Mouse (Mus musculus) right cerebral cortex, postnatal 10 days (tissue): Measurements from ENCODE around the gene Rnaseh2a.

Experiments used
- DNase-seq, 2 experiments: peaks; one replicate each; pipeline ENCODE4 v3.0.0; 2021; ENCODE audit warnings: low spot score in 2 of 2

The Rnaseh2a gene

DNA sequence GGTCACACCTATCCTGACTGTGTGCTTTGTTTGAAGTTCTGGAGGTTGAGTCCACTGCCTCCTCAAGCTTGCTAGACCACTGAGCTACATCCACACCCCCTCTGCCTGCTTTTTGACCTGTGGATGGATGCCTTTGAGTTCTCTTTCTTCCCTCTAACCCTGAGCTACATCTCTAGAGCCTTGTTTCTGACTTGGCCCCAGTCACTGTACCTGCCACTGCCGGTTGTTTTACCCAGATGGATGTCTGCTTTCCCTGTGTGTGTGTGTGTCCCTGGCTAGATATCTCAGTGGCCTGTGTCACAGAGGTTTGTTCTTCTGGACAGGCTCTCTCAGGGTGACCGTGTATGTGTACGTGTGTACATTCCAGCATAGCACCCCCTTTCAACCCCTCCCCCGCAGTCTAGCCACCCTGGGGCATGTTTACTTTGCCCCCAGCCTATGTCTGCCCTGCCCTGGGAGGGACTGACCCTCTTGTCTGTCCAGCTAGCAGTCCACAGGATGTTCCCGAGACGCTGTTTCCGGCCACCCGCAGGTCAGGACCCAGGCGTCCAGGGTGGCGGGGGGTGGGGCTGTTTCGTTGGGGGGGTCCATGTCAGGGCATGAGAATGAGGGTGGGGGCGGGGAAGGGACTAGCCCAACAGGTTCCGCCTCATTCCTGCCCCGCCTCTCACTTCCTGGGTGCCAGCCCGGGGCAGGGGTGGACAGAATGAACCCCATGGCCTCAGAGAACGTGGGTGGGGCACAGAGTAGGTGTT, 14.9 kb upstream of the Rnaseh2a start:
- DNase-seq: peak in 1 of 2 experiments; percentile 55

DNA sequence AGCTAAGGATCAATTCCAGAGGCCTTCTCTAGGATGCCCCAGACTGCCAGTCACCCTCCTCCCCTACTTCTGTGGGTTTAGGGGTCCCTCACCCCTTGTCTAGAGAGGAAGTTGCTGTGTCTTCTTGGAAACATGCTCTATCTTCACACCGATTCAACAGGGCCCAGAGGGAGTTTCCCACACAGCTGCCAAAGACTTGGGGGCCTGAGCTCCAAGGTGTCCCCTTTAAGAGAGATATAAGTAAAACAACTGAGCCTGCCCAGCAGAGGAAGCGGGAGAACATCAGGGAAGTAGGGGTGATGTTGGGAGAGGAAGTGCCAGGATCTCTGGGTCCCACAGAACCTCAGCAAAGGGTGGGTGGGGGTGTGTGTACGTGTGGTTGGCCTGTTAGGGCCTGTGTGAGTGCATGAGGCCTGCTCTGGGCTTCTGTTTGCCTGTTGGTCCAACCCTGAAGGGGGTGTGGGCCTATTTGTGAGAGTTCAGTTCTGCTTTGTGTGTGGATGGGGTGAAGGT, 13.0 kb upstream of the Rnaseh2a start:
- no peak for DNase-seq

DNA sequence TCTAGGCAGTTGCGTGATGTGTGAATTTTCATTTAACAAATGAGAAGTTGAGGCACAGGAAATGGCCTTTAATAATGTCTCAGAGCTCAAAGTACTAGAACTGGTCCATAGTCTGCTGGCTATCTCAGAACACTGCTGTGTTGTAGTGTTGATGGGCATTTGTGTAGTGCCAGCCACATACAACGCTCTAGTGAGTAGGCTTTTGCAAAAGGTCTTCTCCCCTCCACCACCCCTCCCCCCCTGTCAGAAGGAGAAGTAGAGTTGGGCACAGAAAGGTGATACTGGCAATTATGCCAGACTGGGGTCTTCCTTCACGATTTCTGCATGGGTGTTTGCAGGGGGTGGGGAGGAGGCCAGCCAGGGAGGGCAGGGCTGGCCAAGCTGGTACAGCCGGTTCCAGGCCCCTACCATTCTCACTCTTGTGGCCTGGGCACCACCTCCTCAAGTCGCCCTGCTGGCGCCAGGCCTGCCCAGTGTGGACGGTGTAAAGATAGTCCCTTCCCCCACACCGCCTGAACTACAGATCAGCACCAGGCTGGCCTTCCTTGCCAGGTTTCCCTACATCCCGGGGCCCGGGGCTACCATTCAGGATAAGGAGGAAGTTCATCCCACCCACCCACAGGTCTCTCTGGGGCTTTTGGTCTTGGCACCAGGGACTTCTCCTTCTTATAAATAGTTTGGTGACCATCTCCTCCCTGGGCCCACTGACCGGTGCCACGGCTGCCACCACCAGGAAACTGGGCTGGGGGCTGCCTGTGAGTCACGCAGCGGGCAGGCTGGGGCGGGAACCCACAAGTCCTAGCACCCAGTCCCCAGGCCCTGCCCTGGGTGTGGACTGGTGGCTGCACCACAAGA, 12.3 kb upstream of the Rnaseh2a start:
- DNase-seq: peak; percentile 46 to 48

DNA sequence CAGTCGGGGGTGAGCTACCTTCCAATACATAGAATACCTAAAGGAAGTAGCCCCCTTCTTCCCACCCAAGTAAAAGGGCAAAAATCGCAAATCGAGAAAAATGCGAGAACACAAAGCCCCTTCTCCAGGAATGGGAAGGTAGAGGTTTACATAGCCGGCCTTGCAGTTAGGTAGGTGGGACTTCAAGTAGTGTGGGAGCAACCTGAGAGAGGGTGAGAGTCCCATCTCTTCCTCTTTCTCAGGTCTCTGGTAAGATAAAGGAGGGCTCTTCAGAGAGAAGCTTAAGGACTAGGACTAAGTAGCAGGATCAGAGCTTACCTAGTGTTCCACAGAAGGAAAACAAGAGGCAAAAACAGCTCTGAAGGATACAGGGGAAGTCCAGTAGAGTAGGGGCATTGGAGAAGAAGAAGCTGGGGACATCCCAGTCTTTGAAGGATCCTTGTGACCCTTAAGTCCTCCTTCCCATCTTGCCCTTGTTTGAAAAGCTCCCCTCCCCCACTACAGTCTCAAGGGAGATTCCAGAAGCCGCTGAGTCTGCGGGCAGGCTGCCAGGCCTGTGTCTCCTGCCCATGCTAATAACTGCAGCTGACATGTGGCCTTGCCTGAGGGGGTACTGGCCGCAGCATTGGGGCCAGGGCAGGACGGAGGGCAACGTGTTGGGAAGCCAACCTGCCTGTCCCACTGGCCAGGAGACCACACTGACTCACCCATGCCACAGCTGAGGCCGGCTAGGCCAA, 11.2 kb upstream of the Rnaseh2a start:
- DNase-seq: peak; percentile 83 to 88

DNA sequence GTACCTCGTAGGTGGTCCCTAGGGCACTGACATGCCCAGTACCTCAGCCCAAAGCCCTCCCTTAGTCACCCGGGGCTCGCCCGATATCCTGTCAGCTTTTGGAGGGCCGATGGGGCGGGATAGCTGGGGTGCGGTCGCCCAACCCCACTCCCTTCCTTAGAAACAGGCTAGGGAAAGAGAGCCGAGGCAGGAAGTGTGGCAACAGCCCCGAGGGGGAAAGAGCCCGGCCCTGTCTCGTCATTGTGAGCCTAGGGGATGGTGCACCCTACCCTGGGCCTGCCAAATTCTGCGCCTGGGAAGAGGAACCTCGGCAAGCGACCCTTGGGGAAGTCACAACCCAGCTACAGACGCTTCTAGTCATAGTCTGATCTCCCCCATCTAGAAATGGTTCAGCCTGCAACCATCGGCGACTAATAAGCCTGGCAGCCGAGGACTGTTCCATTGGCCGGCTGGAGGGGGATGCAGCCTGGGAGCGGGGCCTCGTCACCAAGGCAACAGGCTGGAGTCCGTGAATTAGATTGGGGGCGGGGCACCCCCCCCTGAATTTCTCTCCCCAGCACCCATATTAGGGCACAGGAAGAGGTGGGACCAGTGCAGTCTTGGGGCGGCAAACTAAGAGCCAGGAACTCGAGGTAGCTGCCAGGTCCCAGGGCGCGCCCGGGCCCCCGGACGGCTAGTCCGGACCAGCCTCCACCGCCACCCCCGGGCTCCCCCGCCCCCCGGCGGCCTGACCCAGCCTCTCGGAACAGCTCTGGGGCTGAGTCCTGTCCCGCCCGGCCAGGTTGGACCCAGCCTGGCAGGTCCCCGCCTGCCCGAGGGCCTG, 10.2 kb upstream of the Rnaseh2a start:
- peak; percentile 95 for DNase-seq

DNA sequence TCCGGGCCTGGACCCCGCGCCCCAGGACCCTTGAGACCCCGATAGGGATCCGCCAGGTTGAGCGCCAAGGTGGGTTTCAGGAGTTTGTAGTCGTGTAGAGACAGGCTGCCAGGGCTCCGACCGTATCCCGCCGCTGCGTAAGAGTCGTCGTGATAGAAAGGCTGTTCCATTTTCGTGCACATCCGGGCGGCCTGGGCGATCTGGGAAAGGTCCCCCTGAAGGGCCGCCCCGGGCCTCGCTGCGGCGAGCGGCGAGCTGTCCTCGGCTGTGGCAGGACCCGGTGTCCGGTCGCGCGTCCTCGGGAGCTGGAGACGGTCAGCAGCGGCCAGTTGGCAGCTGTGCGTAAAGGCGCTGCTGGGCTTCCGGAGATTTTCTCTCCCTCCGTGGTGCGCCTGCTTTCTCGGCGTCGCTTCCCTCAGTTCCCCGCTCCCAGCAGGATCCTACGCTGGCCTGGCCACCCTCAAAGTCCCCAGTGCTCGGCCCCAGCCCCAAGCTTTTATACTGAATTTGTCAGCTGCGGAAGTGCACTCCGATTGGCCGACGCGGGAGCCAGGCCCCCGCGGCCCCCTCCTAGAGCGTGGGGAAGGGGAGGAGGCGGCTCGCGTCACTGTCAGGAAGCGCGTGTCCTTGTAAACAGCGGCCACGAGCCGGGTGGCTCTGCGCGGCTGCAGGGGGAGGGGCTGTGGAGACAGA, 8.8 kb upstream of the Rnaseh2a start, which contains the start of gene Junb:
TSS of gene Junb (minus strand) at position 471 of the 693 bp plus-strand sequence.
- peak; percentile 96 to 97 for DNase-seq

DNA sequence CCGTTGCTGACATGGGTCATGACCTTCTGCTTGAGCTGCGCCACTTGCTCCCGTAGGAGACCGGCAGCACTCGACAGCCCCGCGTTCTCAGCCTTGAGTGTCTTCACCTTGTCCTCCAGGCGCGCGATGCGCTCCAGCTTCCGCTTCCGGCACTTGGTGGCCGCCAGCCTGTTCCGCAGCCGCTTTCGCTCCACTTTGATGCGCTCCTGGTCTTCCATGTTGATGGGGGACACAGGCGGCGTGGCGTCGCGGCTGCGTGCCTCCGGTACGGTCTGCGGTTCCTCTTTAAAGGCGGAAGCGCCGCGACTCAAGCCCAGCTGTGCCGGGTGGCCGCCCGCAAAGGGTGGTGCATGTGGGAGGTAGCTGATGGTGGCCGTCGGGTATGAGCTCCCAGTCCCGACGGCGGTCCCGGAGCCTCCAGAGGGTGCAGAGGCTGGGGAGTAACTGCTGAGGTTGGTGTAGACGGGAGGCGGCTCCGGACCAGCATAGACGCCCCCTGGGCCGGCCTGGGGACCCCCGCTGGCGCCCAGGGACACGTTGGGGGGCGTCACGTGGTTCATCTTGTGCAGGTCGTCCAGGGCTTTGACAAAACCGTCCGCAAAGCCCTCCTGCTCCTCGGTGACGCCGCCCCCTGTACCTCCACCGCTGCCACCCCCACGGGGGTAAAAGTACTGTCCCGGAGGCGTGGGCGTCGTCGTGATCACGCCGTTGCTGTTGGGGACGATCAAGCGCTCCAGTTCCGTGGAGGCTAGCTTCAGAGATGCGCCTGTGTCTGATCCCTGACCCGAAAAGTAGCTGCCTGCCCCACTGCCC, 8.1 kb upstream of the Rnaseh2a start:
- peak; percentile 79 to 83 for DNase-seq

DNA sequence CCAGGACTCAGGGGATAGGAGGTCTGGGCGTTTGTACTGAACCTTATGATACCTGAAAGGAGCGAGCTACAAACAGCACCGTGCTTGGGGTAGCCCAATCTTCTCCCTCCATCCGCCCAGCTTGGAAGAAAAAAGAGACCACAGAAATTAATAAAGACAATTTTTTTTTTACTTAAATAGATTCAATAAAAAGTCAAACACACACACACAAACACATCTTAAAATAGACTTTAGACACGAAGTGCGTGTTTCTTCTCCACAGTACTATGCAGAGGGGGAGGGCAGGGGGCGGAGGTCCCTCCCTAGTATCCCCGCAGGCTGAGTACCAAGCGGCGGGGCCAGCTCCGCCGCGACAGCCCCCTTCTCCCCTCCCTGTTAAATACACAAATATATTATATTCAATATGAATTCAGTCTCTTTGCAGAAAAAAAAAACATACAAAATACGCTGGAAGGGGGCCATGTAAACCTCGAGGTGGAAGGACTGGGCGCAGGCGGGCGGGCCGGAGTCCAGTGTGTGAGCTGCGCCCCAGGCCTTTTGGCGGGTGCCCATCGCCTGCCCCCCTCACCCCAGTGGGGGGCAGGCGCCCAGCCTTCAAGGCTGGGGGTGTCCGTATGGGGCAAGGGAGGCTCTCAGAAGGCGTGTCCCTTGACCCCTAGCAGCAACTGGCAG, 7.3 kb upstream of the Rnaseh2a start:
- DNase-seq: peak in 1 of 2 experiments; percentile 45

DNA sequence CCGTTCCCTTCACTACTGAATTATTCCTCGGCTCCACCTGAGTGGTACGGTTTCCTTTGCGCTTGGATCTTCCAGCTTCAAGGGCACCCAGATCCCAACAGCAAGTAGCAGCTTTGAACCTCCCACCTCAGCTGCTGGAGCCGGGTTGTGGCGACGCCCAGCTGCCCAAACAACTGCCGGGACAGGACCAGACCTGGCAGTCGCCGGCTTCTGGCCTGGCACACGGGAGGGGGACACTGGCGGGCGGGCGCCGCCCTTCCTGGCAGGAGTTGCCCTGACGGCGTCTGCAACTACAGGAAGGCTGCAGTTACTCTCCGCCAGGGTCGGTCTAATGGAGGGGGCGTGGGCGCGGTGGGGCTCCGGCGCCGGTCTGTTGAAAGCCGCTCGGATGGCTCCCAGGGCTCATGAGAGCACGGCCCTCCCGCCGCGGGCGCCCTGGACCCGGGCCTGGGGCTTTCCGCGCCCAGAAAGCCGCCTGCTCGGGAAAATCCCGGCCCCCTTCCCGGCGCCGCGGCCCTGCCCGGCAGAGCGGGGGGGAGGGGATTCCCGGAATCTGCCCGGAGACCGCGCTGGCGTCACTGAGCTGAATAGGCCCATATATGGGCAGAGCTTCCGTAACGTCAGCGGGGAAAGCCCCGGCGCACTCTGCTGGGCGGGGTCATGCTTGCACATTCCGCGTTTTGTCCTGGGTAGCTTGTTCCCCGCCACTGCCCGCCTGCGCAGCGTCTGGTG, 6.6 kb upstream of the Rnaseh2a start:
- DNase-seq: peak; percentile 96 to 97

DNA sequence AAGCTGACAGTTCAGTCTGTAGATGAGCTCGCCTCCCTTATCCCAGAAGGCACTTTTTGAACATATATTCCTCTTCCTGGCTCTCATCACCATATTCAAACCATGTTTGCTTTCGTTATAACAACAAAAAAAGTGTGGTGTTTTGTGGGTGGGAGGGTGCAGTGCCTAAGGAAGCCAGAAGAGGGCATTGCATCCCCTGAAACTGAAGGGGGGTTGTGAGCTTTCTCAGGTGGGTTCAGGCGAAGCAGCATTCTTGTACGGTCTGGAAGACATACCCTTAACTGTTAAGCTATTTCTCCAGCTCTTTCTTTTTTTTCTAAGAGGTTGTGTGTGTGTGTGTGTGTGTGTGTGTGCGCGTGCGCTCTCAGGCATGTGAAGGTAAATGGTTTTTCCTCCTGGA, 5.9 kb upstream of the Rnaseh2a start:
- peak; percentile 72 to 76 for DNase-seq

DNA sequence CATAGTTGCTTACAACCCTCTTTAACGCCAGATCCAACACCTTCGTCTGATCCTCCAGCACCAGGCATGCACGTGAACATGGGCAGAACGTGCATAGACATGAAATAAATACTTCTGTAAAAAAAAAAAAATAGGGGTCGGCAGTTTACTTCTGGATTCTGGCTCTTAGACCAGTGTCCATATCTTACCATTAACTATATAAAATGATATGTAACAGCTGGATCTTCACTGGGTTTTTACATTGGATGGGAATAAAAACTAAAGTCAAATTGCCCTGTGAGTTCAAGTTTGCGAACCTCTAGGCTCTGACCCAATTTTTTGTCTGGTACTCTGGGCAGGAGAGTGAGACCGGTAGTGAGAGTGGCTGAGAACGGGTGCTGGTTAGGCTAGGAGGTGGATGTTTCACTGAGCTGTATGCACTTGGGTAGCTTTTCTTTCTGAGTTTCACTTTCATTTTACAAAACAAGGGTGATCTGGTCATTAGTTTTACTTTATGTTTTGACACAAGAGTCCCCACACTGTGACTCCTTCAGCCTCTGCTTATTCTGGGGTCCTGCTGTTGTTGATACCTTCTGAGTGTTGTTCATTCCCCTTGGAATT, 5.1 kb upstream of the Rnaseh2a start:
- no peak for DNase-seq

DNA sequence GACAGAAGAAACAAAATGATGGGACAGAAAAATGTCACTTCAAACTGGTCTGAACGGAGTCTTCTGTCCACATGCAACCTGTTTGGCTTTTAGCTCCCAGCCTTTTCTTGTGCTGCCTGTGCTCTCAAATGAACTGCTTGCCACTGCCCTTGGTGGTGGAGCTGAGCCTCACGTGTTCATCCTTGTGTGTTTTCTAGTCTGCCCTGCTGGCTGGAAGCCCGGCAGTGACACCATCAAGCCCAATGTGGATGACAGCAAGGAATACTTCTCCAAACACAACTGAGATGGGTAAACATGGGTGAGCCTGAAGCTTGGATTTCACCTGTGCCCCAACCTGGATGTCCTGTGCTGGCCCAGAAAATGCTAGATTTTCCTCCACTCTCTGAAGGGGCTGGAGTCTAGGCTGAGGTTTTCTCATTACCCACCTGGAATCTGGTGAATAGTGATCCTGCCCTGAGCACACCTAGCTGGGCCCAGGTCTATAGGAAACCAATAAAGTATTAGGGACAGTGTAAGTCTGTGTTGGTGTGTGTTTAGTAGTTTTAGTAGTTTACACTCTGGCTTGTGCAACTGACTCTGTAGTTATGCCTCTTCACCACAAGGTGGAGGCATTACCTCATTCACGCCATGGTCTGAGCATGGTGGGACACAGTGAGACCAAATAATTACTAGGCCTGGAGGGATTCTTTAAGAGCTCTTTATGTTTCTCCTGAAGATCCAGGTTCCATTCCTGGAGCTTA, 4.4 kb upstream of the Rnaseh2a start:
- peak; percentile 65 to 68 for DNase-seq

DNA sequence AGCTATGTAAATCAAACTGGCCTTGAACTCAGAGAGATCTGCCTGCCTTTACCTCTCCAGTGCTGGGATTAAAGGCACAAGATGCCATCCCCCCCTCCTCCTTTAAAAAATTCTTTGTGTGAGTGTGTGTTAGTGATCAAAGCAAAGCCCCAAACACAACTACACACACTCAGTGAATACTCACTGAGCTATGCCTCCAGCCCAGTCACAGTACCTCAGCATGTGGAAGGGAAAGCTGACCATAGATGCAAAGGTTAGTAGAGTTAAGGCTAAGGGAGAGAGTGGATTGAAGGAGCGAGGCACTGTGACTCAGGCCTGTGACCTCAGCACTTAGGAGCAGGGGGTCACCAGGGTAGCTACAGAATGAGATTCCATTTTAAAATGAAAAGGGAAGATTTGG, 3.5 kb upstream of the Rnaseh2a start:
- DNase-seq: no peak

DNA sequence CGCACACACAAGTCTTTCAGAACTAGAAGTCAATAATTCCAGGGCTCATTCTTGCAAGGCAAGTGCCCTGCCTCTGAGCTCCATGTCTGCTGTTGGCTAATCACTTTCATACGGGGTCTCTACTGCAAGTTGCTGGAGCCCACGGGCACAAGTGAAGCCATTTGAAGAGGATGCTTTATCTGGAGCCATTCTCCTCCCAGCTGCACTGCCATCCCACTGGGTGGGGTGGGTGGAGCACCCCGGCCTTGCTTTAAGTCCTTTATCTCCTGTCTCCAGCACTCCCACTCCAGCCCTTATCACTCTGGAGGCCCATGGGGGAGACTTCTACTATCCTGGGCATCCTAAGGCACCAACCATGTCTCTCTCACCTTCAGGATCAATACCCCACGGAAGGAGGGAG, 1.3 kb upstream of the Rnaseh2a start:
- no peak for DNase-seq

DNA sequence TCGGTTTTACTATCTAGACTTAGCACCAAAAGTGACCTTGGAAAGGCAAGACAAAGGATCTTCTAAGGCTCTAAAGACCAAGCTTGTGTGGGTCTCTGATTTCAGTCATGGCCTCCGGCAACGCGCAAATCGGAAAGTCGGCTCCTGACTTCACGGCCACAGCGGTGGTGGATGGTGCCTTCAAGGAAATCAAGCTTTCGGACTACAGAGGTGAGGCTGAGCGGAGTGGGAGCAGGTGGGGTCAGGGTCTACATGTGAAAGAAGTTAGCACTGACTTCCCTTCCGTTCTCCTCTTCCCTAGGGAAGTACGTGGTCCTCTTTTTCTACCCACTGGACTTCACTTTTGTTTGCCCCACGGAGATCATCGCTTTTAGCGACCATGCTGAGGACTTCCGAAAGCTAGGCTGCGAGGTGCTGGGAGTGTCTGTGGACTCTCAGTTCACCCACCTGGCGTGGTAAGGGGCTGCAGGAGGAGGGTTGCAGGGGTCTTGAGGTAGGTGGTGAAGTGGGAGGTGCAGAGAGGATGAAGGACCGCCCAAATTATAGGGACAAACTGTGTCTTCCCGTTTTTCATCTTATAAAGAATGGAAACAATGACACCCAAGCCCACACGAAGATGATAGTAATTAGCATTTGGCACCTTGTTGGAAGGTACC, 696 bp upstream of the Rnaseh2a start:
- DNase-seq: no peak

DNA sequence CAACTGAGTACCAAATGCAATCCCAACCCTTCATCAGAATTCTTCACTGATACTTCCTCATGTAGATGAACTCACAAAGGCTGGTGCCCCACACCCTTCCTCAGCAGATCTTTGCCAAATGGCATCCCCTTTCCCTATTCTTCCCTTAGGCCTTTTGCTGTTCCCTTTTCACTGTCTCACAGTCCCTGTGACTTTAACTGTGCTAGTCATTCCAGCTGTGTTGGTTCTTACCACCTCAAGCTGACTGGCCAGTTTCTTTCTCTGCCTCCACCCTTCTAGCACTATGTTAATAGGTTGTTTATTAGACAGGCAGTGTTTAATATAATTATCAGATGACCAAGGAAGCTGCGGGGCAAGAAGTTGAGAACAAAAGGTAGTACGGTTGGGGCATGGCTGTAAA, 917 bp downstream of the Rnaseh2a start:
- DNase-seq: no peak
